Mouse (Mus musculus) E14TG2a.4 (cell line): ENCODE measurements around the gene Tm4sf1.

Source experiments
- CTCF ChIP-seq: conservative IDR thresholded peaks from 2 replicates; pipeline ENCODE4 v1.5.1; 2014; ENCODE audit warnings: low read length
- POU5F1 ChIP-seq: IDR thresholded peaks from 2 replicates; pipeline ENCODE4 v1.6.1; 2014; ENCODE audit warnings: low read length, borderline replicate concordance

GRCm38 (mm10) chr3:57245242-57245641 lies 56.5 kb downstream of the Tm4sf1 start:
- TF ChIP-seq CTCF (no peak), POU5F1 (no peak)
